Mouse (Mus musculus) spleen, adult 2 months (tissue): ENCODE measurements around the gene Det1. TPM values are rescaled to one million over a fixed set of nuclear protein-coding genes. Genes with fewer than 3 reads are reported as not detected.

ENCODE experiments used
- DNase-seq, 2 experiments: peaks; one replicate each; pipeline versions ENCODE4 v3.0.0 to v3.0.0-alpha.2; 2012 to 2021; ENCODE audit warnings: low spot score in 2 of 2, low read depth in 1 of 2
- H3K27ac ChIP-seq: fragments of 200-500 bp; 2 replicates; pipeline ENCODE4 v1.5.1; 2012; ENCODE audit warnings: low read length, inconsistent platforms; ENCODE audit not compliant: insufficient read depth
- H3K27me3 ChIP-seq: fragments of 200-500 bp; 2 replicates; pipeline ENCODE4 v1.6.1; 2012; ENCODE audit warnings: mild to moderate bottlenecking, moderate library complexity, low read length, inconsistent platforms; ENCODE audit not compliant: control insufficient read depth, insufficient read depth
- H3K36me3 ChIP-seq: fragments of 200-500 bp; 2 replicates; pipeline ENCODE4 v1.6.1; 2012; ENCODE audit warnings: mild to moderate bottlenecking, low read length, inconsistent platforms; ENCODE audit not compliant: control insufficient read depth, insufficient read depth
- H3K4me1 ChIP-seq: fragments of 200-500 bp; 2 replicates; pipeline ENCODE4 v1.6.1; 2011; ENCODE audit warnings: inconsistent platforms; ENCODE audit not compliant: control insufficient read depth, insufficient read depth, insufficient read length
- H3K4me3 ChIP-seq: fragments of 200-500 bp; 2 replicates; pipeline ENCODE4 v1.5.1; 2011; ENCODE audit warnings: mild to moderate bottlenecking, inconsistent platforms; ENCODE audit not compliant: insufficient read depth, insufficient read length; ENCODE audit errors: extremely low read depth
- CTCF ChIP-seq: fragments of 200-500 bp; IDR thresholded peaks from 2 replicates; pipeline ENCODE4 v1.5.1; 2011; ENCODE audit warnings: mild to moderate bottlenecking, inconsistent platforms; ENCODE audit not compliant: insufficient read depth, insufficient read length, insufficient replicate concordance; ENCODE audit errors: extremely low read depth
- POLR2A ChIP-seq: fragments of 200-500 bp; IDR thresholded peaks from 2 replicates; pipeline ENCODE4 v1.6.1; 2011; ENCODE audit warnings: low read depth, low read length, inconsistent platforms
- WGBS: fragments of 180-500 bp; shearing (Covaris S2); methylation state at CpG from one replicate; pipeline ENCODE4 v1.1.7; 2018; 5-methylcytosine and 5-hydroxymethylcytosine counted together
- polyA plus RNA-seq: library from polyadenylated mRNA; depleted of rRNA; stranded (reverse); fragments of >200 nt; gene quantifications from 2 replicates; pipeline ENCODE4 v1.2.3, GENCODE M21; 2012

Gene Det1
- polyA plus RNA-seq, 1 experiment = 16.1 TPM

DNA sequence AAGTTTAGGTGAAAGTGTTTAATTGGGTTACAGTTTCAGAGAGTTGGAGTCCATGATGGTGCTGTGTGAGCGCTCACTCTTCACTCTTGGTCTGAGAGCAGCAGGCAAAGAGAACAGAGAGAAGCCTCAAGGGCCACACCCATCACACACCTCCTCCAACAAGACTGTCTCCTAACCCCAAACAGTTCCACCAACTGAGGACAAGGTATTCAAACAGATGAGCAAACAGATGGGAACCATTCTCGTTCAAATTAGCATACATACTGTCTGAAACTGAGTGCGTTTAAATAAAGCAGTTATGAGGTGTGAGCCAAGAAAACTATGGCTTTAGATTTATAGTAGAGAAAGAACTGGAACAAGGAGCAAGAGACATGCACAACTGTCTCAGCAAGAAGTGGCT is 50.4 kb downstream of the Det1 start:
- Histone ChIP-seq H3K4me1 (no peaks in the 10 kb centered on the region), H3K27me3 (no peaks in the 10 kb centered on the region), H3K4me3 (no peak overlapping the region), H3K36me3 (peaks cover 4% of the 10 kb centered on the region; the same call in 1 of the 2 replicates), H3K27ac (no peak overlapping the region)
- 94% methylated on average over 3 of the region's 3 CpGs for WGBS
- no peak for DNase-seq
- TF ChIP-seq CTCF = no peak
- TF ChIP-seq POLR2A = no peak

DNA sequence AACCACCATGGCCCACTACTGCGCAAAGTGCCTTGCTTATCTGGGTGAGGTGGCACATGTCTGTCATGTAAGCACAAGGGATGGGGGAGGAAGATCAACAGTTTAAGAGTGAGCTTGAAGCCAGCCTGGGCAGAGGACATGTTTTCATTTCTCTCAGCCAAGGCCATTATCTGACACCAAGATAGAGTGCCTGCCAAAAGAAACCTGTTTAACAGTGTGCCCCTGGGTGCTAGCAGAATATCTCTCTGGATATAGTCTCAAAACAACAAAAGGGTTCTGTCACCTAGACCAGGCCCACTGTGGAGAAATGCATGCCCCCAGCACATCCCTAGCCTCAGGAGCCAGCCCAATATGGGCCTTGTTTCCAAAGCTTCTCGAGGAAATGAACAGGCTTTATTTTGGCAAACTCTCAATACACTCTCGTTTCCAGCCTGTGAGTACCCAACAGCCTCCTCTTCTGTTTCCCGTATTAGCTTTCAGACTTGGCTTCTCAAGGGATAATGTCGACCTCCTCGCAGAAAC is 52.4 kb downstream of the Det1 start:
- H3K4me3 ChIP-seq = no peak overlapping the region
- H3K27ac ChIP-seq = no peak overlapping the region
- H3K36me3 ChIP-seq = peaks cover 6% of the 10 kb centered on the region; the same call in 1 of the 2 replicates
- no peaks in the 10 kb centered on the region for H3K27me3 ChIP-seq
- no peaks in the 10 kb centered on the region for H3K4me1 ChIP-seq
- DNase-seq = no peak
- 72% methylated on average over 6 of the region's 6 CpGs for WGBS
- TF ChIP-seq CTCF = no peak
- TF ChIP-seq POLR2A = no peak

- TF ChIP-seq CTCF = no peak
- TF ChIP-seq POLR2A = no peak
- 29% methylated on average over 13 of the region's 13 CpGs for WGBS
- DNase-seq = no peak
- Histone ChIP-seq H3K4me1 (no peaks in the 10 kb centered on the region), H3K27ac (no peak overlapping the region), H3K36me3 (peaks cover 6% of the 10 kb centered on the region; the same call in 1 of the 2 replicates), H3K27me3 (no peaks in the 10 kb centered on the region), H3K4me3 (no peak overlapping the region)
Measured at GRCm38 (mm10) chr7:78793895-78794570, 53.0 kb downstream of the Det1 start.

GRCm38 (mm10) chr7:78791359-78792222 is 55.5 kb downstream of the Det1 start:
- TF ChIP-seq CTCF = peak; percentile 73; the same call in 1 of the 2 replicates
- TF ChIP-seq POLR2A = no peak
- DNase-seq = peak; percentile 14 to 28
- Histone ChIP-seq H3K4me1 (no peaks in the 10 kb centered on the region), H3K27ac (no peak overlapping the region), H3K36me3 (peaks cover 6% of the 10 kb centered on the region; the same call in 1 of the 2 replicates), H3K4me3 (no peak overlapping the region), H3K27me3 (no peaks in the 10 kb centered on the region)
- 78% methylated on average over 15 of the region's 15 CpGs for WGBS

GRCm38 (mm10) chr7:78787793-78788380 is 59.2 kb downstream of the Det1 start:
- TF ChIP-seq POLR2A (no peak), CTCF (no peak)
- 71% methylated on average over 12 of the region's 12 CpGs for WGBS
- no peaks in the 10 kb centered on the region for H3K4me1 ChIP-seq
- peaks cover 7% of the 10 kb centered on the region for H3K36me3 ChIP-seq
- no peaks in the 10 kb centered on the region for H3K27me3 ChIP-seq
- H3K4me3 ChIP-seq = no peak overlapping the region
- no peak overlapping the region for H3K27ac ChIP-seq
- no peak for DNase-seq

GRCm38 (mm10) chr7:78785906-78786305 is 61.2 kb downstream of the Det1 start:
- peaks cover 4% of the 10 kb centered on the region for H3K36me3 ChIP-seq
- TF ChIP-seq CTCF (no peak), POLR2A (no peak)
- no peak for DNase-seq
- H3K27me3 ChIP-seq = no peaks in the 10 kb centered on the region
- H3K27ac ChIP-seq = no peak overlapping the region
- 80% methylated on average over 5 of the region's 5 CpGs for WGBS
- no peak overlapping the region for H3K4me3 ChIP-seq
- H3K4me1 ChIP-seq = 0 out of 2 replicates have a peak, but pooled peaks cover 3% of the 10 kb centered on the region
